Mouse (Mus musculus) midbrain, embryonic 13.5 days (tissue): ENCODE measurements around the gene Nrtn. TPM values are rescaled to one million over a fixed set of nuclear protein-coding genes. Genes with fewer than 3 reads are reported as not detected.

ENCODE experiments used
- ATAC-seq: fragments of 200-750 bp; cut with Nextera tagmentation; 2 replicates; pipeline ENCODE4 v1.8.0; 2017; ENCODE audit warnings: mild to moderate bottlenecking, moderate TSS enrichment, moderate library complexity
- H3K27ac ChIP-seq: fragments of 300-500 bp; sonication (generic); 2 replicates; pipeline ENCODE4 v1.5.1; 2015; ENCODE audit warnings: inconsistent platforms, mild to moderate bottlenecking, moderate library complexity
- H3K27me3 ChIP-seq: fragments of 300-500 bp; sonication (generic); 2 replicates; pipeline ENCODE4 v1.6.1; 2015; ENCODE audit warnings: mild to moderate bottlenecking, inconsistent platforms
- H3K36me3 ChIP-seq: fragments of 300-500 bp; sonication (generic); 2 replicates; pipeline ENCODE4 v1.6.1; 2015; ENCODE audit warnings: mild to moderate bottlenecking, inconsistent platforms
- H3K4me1 ChIP-seq: fragments of 300-500 bp; sonication (generic); replicated peaks from 2 replicates; pipeline ENCODE4 v1.6.1; 2015; ENCODE audit warnings: inconsistent platforms
- H3K4me2 ChIP-seq: fragments of 300-500 bp; sonication (generic); replicated peaks from 2 replicates; pipeline ENCODE4 v1.6.1; 2015; ENCODE audit warnings: moderate library complexity, mild to moderate bottlenecking, inconsistent platforms
- H3K4me3 ChIP-seq: fragments of 300-500 bp; sonication (generic); replicated peaks from 2 replicates; pipeline ENCODE4 v1.5.1; 2015; ENCODE audit warnings: mild to moderate bottlenecking, inconsistent platforms
- H3K9ac ChIP-seq: fragments of 300-500 bp; sonication (generic); replicated peaks from 2 replicates; pipeline ENCODE4 v1.6.1; 2015; ENCODE audit warnings: mild to moderate bottlenecking, inconsistent platforms
- H3K9me3 ChIP-seq: fragments of 300-500 bp; sonication (generic); 2 replicates; pipeline ENCODE4 v1.6.1; 2016; ENCODE audit warnings: mild to moderate bottlenecking, inconsistent platforms
- WGBS: fragments of 180-500 bp; shearing (Covaris S2); methylation state at CpG from one replicate; pipeline ENCODE4 v1.1.7; 2015; 5-methylcytosine and 5-hydroxymethylcytosine counted together
- polyA plus RNA-seq: library from polyadenylated mRNA; unstranded; fragments of >200 nt; fragmentation: Nextera tagmentation; extraction: Ambion mirVana; gene quantifications from 2 replicates; pipeline ENCODE4 v1.2.1, GENCODE M21; 2015

Nrtn gene
- polyA plus RNA-seq, 1 experiment from 2014 or later, result 4.0 TPM

- H3K4me3 ChIP-seq, result no peak within 1 kb of the TSS
- no peak for ATAC-seq
- no peaks in the 10 kb centered on the region for H3K27me3 ChIP-seq
- peaks cover 55% of the 10 kb centered on the region for H3K36me3 ChIP-seq
- no peak within 1 kb of the TSS for H3K27ac ChIP-seq
- no peak within 1 kb of the TSS for H3K9ac ChIP-seq
- WGBS, result 95% methylated on average over 5 of the region's 5 CpGs
- no peak within 1 kb of the TSS for H3K4me2 ChIP-seq
- no peaks in the 10 kb centered on the region for H3K9me3 ChIP-seq
- peaks cover 7% of the 10 kb centered on the region for H3K4me1 ChIP-seq
These were observed 12.6 kb upstream of the Nrtn start, which contains the start of gene Prr22 for GRCm38 (mm10) chr17:56769950-56770349. TSS of gene Prr22 (plus strand) at chr17:56770250.

DNA sequence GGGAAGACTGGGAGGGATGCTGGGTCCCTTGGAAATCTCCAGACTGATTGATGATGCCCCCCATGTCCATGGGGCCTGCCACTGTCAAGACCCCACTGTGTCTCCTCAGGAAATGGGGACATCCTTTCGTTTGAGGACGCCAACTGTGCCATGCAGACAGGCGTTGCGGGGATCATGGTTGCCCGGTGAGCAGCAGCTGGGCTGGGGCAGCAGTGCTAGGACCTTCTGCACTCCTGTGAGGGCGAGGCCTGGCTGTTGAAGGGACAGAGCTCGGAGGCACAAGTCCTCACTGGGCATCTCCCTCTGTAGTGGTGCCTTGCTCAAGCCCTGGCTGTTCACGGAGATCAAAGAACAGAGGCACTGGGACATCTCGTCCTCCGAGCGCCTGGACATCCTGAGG is 11.6 kb upstream of the Nrtn start:
- no peak overlapping the region for H3K4me2 ChIP-seq
- no peak overlapping the region for H3K27ac ChIP-seq
- ATAC-seq, result no peak
- H3K4me3 ChIP-seq, result no peak overlapping the region
- peaks cover 11% of the 10 kb centered on the region for H3K4me1 ChIP-seq
- H3K36me3 ChIP-seq, result peaks cover 55% of the 10 kb centered on the region
- WGBS, result 97% methylated on average over 11 of the region's 11 CpGs
- H3K9me3 ChIP-seq, result no peaks in the 10 kb centered on the region
- H3K27me3 ChIP-seq, result no peaks in the 10 kb centered on the region
- H3K9ac ChIP-seq, result no peak overlapping the region

- WGBS, result 94% methylated on average over 29 of the region's 29 CpGs
- no peak for ATAC-seq
- peaks cover 55% of the 10 kb centered on the region for H3K36me3 ChIP-seq
- no peak overlapping the region for H3K27ac ChIP-seq
- no peaks in the 10 kb centered on the region for H3K27me3 ChIP-seq
- H3K4me3 ChIP-seq, result no peak overlapping the region
- H3K4me2 ChIP-seq, result no peak overlapping the region
- no peak overlapping the region for H3K9ac ChIP-seq
- peaks cover 20% of the 10 kb centered on the region for H3K4me1 ChIP-seq
- no peaks in the 10 kb centered on the region for H3K9me3 ChIP-seq
These were observed 10.3 kb upstream of the Nrtn start for GRCm38 (mm10) chr17:56767531-56768135.

GRCm38 (mm10) chr17:56766631-56767405 is 9.5 kb upstream of the Nrtn start:
- H3K27me3 ChIP-seq, result no peaks in the 10 kb centered on the region
- no peak overlapping the region for H3K4me2 ChIP-seq
- H3K9me3 ChIP-seq, result no peaks in the 10 kb centered on the region
- no peak overlapping the region for H3K4me3 ChIP-seq
- H3K27ac ChIP-seq, result no peak overlapping the region
- H3K4me1 ChIP-seq, result peaks cover 26% of the 10 kb centered on the region
- peaks cover 53% of the 10 kb centered on the region for H3K36me3 ChIP-seq
- ATAC-seq, result no peak
- no peak overlapping the region for H3K9ac ChIP-seq
- WGBS, result over 99% methylated on average over 27 of the region's 27 CpGs

GRCm38 (mm10) chr17:56765431-56765830 is 8.1 kb upstream of the Nrtn start:
- ATAC-seq, result peak; percentile 14
- peak overlapping the region; percentile 94 for H3K27ac ChIP-seq
- H3K9me3 ChIP-seq, result no peaks in the 10 kb centered on the region
- H3K9ac ChIP-seq, result peak overlapping the region; percentile 73
- H3K27me3 ChIP-seq, result peaks cover 11% of the 10 kb centered on the region
- H3K4me3 ChIP-seq, result peak overlapping the region; percentile 72
- H3K4me2 ChIP-seq, result peak overlapping the region; percentile 72
- peaks cover 30% of the 10 kb centered on the region for H3K4me1 ChIP-seq
- peaks cover 39% of the 10 kb centered on the region for H3K36me3 ChIP-seq
- 60% methylated on average over 12 of the region's 12 CpGs for WGBS

DNA sequence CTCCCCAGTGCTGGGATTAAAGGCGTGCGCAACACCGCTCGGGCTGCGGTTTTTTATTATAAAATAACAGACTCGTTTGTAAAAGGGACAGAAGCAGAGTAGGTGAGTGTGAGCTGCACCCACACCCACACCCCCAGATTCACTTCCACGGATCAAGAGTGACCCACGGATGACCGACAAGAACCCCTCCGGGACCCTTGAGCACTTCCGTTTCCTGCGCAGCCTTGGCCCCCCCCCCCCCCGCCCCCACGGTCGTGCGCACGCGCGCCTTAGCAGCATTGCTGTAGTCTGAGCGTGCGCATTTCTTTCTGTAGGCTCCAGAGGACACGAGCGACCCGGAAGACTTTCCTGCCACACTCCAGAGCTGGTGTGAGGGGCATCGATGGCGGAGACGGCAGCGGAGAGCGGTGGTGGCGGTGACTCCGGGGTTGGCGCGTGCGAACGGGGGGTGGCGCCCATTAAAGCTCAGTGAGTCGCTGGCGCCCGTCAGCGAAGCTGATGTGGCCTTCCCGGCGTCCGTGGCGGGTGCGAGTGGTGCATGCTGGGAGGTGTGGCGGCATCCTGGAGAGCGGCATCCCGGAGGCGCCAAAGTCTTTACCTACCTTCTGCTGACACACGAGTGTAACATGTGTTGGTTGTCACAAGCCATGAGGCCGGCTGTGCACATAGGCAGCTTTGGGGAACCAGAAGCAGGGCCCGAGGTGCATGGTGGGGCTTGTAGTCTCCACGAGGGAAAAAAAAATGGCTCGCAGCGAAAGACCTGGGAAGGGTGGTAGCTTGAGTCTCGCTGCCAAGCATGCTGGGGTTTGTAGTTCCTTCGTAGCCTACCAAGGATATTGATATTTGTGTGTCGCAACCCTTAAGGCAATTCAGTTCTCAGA is 7.4 kb upstream of the Nrtn start, which contains the start of gene Dus3l:
Gene Dus3l, plus strand, starts transcription at position 284 of the 881 bp plus-strand sequence.
- Histone ChIP-seq H3K36me3 (peaks cover 32% of the 10 kb centered on the region), H3K9ac (peak within 1 kb of the TSS; percentile 73), H3K9me3 (no peaks in the 10 kb centered on the region), H3K27me3 (peaks cover 19% of the 10 kb centered on the region), H3K27ac (peak within 1 kb of the TSS; percentile 94), H3K4me2 (peak within 1 kb of the TSS; percentile 72), H3K4me3 (peak within 1 kb of the TSS; percentile 72), H3K4me1 (peaks cover 30% of the 10 kb centered on the region)
- ATAC-seq, result peak; percentile 85
- 1% methylated on average over 57 of the region's 58 CpGs for WGBS

GRCm38 (mm10) chr17:56763741-56764250 is 6.5 kb upstream of the Nrtn start:
- peak overlapping the region; percentile 72 for H3K4me3 ChIP-seq
- peaks cover 28% of the 10 kb centered on the region for H3K27me3 ChIP-seq
- H3K9ac ChIP-seq, result no peak overlapping the region
- H3K27ac ChIP-seq, result peak overlapping the region; percentile 94
- H3K4me1 ChIP-seq, result peaks cover 30% of the 10 kb centered on the region
- ATAC-seq, result no peak
- H3K4me2 ChIP-seq, result peak overlapping the region; percentile 72
- WGBS, result 76% methylated on average over 8 of the region's 8 CpGs
- H3K36me3 ChIP-seq, result peaks cover 23% of the 10 kb centered on the region
- H3K9me3 ChIP-seq, result no peaks in the 10 kb centered on the region

- WGBS, result 47% methylated on average over 27 of the region's 27 CpGs
- Histone ChIP-seq H3K36me3 (peaks cover 15% of the 10 kb centered on the region), H3K9me3 (no peaks in the 10 kb centered on the region; the same call in 1 of the 2 replicates), H3K27ac (peak overlapping the region; percentile 95), H3K27me3 (peaks cover 35% of the 10 kb centered on the region), H3K4me2 (peak overlapping the region; percentile 65), H3K4me3 (no peak overlapping the region), H3K9ac (no peak overlapping the region), H3K4me1 (peaks cover 30% of the 10 kb centered on the region)
- no peak for ATAC-seq
These were observed 5.7 kb upstream of the Nrtn start for GRCm38 (mm10) chr17:56762769-56763731.

DNA sequence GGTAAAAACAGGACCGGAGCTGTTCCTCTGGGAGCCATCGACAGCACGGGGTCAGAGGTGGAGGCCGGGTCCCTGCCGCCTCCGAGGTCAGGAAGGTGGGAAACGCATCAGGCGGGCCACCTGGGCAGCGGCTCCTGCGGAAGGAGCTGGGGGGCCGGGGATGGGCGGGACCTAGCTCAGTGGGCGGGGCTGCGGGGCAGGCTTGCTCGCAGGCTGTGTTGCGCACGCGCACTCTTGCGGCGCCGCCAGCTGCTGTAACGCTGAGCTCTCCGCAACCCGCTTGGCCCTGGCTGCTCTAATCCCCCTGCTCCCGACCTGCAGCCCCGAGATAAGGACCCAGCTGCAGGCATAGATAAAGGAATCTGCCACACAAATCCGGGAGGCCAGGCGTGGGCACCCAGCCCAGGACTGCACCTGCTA is 4.7 kb upstream of the Nrtn start:
- Histone ChIP-seq H3K9me3 (no peaks in the 10 kb centered on the region; the same call in 1 of the 2 replicates), H3K4me2 (peak overlapping the region; percentile 65), H3K4me3 (peak overlapping the region; percentile 51), H3K9ac (peak overlapping the region; percentile 69), H3K27me3 (peaks cover 45% of the 10 kb centered on the region), H3K27ac (peak overlapping the region; percentile 95), H3K36me3 (peaks cover 6% of the 10 kb centered on the region), H3K4me1 (peaks cover 38% of the 10 kb centered on the region)
- ATAC-seq, result peak; percentile 44
- WGBS, result under 1% methylated on average over 28 of the region's 28 CpGs

GRCm38 (mm10) chr17:56761077-56761476 is 3.7 kb upstream of the Nrtn start:
- no peak overlapping the region for H3K9ac ChIP-seq
- peaks cover 54% of the 10 kb centered on the region for H3K27me3 ChIP-seq
- ATAC-seq, result no peak
- H3K4me2 ChIP-seq, result 0 out of 2 replicates have a peak overlapping the region, but pooled peaks have one; percentile 65
- no peaks in the 10 kb centered on the region; the same call in 1 of the 2 replicates for H3K9me3 ChIP-seq
- no peak overlapping the region; the same call in 1 of the 2 replicates for H3K4me3 ChIP-seq
- no peak overlapping the region for H3K27ac ChIP-seq
- H3K36me3 ChIP-seq, result no peaks in the 10 kb centered on the region
- 76% methylated on average over 3 of the region's 3 CpGs for WGBS
- H3K4me1 ChIP-seq, result peaks cover 44% of the 10 kb centered on the region
